Mouse (Mus musculus): ENCODE results near the gene Vars. TPM values are rescaled to one million over a fixed set of nuclear protein-coding genes. Genes with fewer than 3 reads are reported as not detected.
"Not testable (repeated sequence)": the region's sequence is repeated elsewhere in the genome, so short reads cannot be mapped to it uniquely, and the experiment has no call there.

The Vars gene
- total RNA-seq, 2 experiments from 2014 or later, result 32.4 to 35.1 TPM

DNA sequence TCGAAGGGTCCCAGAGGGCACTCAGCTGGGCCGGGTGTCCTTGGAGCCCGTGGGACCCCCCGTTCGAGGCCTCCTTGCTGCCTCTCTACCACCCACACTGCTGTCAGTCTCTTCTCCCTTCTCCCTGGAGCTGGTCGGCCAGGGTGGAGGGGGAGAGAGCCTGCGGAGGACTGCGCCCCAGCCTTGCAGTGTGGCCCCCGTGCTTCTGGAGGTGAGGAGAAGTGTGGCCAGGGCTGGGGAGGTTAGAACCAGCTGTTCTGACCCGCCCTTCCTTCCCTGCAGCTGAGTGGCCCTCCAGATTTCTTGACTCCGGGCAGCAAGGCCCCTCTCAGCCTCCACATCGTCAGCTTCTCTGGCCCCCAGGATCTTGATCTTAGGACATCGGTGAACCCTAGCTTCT lies 23.5 kb downstream of the Vars start:
- DNase-seq, result no peak

DNA sequence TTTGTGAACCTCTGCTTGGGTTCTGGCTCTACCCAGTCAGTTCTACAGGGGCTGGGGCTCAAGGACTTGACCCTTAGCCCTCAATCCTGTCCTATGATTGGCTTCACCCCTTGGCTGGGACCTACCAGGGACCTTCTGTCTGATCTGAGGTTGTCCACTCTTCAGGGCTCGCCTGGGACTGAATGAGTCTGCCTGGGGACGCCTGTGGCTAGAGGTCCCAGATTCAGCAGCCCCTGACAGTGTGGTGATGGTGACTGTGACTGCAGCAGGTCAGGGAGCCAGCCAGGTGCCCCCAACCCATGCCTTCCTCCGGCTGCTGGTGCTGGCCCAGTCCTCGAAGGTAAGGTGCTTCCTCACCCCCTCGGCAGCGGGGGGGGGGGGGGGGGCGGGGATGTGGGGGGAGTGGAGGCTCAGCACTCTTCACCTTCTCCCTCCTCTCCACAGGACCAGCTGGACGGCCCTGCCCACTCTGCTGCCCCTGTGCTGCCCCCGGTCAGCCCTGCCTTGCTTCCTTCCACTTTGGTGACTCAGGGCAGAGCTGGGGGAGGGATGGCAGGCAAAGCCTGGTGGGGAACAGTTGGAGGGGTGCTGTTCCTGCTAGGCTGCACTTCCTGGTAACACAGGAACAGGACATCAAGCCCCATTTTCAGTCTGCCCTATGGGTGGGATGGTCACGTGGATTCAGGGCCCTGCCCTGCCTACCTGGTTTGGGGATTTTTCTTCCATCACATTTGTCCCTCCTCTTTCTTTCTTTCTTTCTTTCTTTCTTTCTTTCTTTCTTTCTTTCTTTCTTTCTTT lies 24.1 kb downstream of the Vars start:
- DNase-seq, result peak in 1 of 2 experiments; percentile 42

DNA sequence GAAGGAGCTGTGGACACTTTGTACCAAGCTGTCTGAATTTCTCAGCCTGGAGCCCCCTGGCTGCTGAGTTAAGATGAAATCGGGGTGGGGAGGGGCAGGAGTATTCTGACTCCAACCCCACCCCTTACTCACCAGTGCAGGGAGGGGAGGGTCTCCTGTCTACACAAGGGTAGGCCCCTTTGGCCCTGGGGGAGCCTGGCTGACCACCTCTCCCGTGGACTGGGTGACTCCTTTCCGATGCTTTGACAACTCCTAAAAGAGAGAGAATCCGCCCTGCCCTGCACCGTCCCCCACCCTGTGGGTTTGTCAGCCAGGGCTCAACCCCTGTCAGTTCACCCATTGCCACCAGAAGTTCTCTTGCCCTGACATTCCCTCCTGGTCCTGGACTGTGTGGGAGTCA lies 25.4 kb downstream of the Vars start:
- DNase-seq, result no peak

DNA sequence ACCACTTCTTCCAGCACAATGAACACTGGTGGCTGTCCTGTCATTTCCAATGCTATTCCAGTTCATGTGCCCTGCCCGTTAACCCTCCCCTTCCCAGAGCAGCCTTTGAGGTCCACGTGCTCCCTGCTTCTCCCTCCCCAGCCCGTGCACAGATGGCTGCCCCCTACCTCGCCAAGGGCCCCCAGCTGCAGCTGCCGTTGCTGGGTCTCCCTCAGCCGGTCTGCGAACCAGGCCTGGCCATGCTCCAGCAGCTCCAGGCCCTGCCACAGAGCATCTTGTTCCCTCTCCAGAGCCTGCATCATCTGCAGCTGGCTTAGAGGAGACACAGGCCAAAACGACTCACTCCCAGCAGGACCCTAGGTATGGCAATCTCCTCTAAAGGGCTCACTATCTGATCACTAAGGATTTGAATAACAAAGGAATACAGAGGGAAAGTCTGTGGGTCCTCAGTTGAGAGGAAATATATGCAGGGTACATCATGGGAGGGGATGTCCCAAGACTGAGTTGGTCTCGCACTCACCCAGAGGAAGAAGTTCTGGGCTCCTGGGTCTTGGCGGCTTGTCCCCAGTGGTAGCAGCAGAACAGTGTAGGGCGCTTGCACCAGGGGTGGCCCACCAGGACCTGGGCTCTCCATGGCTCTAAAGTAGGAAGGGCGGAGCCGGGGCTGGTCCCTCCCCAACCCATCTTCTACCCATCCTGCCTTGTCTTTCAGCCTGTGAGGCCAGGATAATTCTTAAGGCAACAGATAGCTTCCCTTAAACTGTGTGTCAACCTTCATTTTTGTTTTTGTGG lies 26.7 kb downstream of the Vars start, which contains the start of gene Sapcd1:
Gene Sapcd1, minus strand, starts transcription at position 740 of the 792 bp plus-strand sequence.
- DNase-seq, result no peak

DNA sequence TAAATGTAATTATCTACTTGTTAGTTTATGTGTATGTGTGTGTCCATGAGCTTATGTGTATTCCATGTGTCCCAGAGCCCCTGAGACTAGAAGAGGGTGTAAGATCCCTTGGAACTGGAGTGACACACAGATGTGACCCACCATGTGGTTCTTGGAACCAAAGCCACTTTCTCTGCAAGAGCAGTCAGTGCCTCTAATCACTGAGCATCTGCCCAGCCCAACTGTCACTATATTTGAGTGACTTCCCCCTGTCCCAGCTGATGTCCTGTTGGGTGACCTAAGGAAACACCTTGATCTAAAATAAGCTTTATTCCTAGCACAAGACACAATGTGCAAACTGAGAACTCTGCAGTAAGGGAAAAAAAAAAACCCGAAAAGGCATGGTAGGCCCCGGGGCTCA lies 27.5 kb downstream of the Vars start:
- DNase-seq, result no peak

DNA sequence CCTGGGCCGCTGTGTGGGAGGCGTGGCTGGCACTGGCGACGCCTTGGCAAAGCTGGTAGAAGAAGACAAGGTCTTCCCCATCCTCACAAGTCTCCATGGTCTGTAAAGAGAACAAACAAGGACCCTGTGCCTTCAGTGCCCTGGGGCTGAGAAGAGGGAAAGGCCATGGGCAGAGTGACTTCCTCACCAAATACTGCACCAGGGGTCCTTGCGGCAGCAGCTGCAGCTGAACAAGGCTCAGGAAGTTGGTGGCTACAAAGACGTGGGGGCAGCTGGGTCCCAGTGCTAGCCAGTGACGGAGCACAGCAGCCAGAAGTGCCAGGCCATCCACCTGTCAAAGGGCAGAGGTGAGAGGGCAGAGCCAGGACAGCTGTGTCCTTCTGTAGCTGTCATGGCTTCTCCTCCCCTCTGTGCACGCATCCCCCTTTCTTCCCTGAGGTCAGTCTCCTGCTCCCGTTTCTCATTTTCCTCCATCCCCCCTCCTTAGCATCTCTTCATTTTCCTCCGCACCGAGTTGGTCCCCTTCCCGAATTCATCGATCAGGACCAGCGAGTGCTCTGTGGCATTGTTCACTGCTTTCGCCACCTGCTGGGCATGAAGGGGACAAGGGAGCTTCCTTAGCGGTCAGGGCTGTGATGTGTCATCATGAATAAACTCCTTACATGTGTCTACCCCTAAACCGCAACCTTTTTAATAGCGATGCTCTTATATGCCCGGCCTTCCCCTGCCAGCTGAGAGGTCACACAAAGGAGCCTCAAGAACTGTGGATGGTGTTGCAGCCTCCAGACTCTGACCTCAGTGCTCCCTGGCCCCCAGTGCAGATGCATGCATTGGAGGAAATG lies 29.1 kb downstream of the Vars start:
- DNase-seq, result no peak

DNA sequence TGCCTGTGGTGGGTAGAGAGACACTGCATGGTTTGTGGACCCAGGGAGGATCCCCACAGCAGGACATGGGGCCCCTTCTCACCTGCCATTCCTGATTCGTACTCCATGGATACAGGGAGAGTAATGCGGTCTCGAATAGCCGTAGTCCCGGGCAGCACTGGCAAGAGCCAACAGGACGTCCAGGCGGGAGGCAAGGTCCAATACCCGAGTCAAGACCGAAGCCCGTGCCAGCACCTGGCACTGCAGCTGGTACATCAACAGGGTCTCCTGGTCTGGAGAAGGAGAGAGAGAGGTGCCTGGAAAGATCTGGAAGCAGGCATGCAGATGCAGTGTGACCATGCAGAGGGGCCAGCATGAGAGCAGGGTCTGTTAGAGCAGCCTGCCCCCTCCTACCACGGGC lies 30.5 kb downstream of the Vars start:
- no peak for DNase-seq

DNA sequence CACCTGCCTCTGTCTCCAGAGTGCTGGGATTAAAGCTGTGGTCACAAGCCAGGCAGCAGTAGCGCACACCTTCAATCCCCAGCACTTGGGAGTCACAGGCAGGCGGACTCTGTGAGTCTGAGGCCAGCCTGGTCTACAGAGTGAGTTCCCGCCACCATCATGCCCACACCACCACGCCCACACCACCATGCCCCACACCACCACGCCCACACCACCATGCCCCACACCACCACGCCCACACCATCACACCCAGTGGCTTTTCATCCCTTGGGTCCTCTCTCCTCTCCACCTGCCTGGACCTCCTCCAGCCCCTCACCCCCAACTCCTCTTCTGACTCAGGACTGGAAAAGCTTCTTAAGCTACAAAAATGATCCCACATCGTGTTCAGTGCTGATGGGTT lies 31.1 kb downstream of the Vars start:
- no peak for DNase-seq

DNA sequence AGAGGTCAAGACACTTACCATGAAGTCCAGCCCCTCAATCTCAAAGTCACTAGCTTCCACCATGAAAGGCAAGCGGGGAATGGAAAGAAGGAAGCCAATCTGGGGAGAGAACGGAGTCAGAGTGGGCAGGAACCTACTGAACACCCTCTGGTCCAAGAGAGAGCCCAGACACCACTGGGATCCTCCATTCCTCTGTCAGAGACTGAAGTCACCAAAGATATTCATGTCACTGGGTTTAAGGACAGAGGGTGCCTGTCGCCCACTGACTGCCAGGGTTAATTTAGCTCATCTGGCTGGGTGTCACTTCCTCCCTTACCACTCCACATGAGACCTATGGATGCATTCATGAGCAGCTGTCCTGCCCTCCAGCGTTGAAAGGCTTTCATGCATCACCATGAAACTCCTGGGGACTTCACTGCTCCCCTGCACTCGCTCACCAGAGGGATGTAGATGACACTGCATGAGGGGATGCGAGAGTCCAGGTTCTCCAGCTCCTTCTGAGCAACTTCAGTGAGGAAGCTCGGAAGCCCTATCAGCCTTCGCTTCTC lies 31.6 kb downstream of the Vars start:
- DNase-seq, result no peak

DNA sequence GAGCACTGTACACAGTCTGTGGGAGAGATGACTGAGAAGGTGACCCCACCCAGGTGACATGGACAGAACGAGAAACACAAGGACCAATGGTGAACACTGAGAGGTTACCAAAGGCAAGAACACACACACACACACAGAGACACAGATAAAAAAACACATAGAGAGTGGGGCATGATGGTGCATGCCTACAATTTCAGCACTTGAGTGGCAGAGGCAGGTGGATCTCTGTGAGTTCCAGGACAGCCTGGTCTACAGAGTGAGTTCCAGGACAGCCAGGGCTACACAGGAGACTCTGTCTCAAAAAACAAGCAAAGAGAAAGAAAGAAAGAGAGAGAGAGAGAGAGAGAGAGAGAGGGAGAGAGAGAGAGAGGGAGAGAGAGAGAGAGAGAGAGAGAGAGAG lies 32.9 kb downstream of the Vars start:
- DNase-seq, result not testable (repeated sequence)

DNA sequence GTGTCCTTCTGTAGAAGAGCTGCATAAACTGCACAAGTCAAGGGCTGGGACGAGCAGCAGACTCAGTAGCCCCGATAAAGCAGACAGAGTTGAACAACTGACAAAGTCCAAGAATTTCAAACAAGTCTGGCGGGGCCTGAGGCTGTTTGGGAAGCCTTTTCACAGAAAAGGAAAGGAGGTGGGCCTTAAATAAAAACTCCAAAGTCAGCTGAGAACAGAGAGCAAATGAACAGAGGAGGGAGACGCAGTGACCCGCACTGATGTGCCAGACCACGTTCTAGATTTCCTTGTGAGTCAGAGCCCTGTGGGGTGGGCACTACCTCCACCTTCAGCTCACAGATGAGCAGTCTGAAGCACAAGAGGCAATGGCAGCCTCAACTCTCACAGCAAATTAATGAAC lies 34.1 kb downstream of the Vars start:
- DNase-seq, result no peak

DNA sequence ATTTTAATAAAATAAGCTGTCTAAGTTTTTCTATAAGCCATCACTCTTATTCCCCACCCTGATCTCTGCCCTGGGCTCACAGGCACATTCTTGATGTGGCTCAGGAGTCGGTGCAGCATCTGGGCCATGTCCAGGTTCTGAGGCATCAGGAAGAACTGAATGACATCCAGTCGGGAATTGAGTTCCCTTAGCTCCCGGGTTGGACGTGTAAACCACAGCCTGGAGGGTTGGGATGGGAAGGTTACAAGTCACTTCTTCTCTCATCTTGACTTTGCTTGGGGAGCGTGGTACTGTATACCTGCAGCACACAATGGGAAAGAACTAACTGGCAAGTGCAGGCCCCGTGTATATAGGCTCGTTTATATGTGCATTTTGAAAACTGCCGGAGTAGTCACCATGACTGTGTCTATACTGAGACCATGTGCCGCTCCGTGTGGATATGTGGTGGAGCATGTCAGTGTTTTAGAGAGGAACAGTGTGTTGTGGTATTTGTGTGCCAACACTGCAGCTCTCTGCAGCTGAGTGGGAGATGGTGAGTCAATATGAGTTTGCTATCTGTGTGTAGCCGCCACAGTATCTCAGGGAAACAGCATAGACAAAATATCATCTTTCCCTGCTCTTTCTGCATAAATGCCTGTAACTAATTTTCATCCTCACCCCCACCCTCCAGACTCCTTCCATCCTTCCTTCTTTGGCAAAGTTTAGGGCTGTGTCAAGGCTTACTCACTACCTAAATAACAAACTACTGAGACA lies 38.5 kb downstream of the Vars start:
- no peak for DNase-seq

DNA sequence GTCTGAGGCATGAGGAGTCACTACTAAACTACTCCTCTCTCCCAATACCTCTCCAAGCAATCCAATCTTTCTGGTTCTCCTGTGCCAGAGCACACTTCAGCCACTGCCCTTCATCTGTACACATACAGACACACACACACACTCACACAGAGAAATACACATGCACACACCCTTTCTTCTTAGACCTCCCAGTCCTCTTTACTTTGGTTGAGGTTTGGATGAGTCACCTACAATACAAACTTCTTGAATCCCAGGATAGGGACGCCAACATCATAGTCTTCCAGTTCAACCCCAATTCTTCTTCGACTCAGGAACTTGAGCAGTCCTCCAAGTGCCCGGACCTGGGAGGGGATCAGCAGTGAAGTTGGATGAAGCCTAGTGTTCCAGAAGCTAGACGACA lies 43.0 kb downstream of the Vars start:
- DNase-seq, result no peak

DNA sequence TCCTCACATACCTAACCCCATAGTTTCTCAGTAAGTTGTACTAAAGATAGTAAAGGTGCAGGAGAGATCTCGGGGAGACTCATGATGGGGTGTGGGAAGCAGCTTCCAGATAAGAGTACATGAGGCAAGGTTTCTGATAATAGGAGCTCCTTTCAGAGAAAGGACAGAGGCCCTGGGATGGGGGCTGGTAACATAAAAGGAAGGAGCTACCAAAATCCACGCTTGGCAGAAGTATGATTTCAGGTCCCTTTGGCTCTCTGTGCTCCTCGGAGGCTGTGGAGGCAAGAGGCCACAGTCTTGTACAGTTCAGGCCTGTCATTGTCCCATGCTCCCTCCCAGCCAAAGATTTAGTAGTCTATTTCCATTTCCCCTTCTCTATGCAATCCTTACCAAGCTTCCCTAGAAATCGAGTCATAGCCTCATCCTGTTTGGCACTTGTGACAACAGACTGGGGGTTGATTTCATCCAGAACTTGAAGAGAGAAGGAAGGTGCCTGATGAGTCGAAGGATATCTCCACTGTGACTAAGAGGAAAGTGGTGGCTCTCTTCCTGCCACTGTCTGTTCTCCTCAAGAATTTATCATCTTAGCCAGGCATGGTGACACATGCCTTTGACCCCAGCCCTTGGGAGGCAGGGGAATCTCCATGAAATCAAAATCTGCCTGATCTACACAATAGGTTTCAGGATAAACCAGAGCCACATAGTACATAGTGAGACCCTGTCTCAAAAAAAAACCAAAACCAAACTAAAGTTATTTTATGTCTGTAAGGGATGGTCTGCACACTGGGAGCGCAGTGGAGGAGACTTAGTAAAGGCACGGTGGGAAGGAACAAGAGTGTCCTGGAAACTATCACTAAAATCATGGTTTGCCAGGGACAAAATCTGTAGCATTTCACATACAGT lies 44.4 kb downstream of the Vars start:
- DNase-seq, result no peak

DNA sequence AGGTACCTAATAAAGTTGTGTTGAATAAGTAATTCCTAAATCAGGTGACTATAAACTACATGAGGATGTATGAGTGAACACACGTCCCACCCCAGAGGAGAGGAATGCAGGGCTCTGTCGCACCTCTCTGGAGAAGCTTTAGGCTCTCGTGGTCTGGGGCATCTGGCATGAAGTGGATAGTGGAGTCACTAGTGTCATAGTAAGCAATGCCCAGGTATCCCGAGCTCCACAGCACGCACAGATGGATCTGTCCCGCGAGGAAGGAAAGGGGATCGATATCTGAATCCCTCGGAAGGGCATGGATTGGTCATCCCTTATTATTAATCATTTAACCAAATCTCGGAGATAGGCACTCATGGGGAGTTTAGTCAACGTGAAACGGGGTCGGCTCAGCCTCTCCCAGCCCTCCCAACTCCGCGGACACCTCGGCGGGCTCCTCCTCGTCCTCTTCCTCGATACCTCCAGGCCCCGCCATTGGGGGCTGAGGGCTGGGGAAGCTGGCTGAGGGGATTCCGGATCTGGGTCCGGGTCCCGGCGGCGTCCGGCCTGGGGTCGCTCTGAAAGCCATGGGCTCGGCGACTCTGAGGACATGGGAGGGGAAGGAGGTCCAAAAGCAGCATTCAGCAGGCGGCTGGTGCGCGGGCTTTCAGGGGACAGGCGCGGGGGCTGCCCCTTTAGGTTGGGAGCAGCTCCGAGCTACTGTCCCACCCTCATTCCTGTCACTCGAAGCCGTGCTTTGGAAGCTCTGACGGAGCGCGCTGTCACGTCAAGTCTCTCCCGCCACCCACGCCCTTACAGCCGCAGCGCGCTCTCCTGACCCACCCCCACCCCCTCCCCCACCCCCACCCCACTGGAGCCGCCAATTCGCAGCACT lies 45.3 kb downstream of the Vars start:
- DNase-seq, result no peak

DNA sequence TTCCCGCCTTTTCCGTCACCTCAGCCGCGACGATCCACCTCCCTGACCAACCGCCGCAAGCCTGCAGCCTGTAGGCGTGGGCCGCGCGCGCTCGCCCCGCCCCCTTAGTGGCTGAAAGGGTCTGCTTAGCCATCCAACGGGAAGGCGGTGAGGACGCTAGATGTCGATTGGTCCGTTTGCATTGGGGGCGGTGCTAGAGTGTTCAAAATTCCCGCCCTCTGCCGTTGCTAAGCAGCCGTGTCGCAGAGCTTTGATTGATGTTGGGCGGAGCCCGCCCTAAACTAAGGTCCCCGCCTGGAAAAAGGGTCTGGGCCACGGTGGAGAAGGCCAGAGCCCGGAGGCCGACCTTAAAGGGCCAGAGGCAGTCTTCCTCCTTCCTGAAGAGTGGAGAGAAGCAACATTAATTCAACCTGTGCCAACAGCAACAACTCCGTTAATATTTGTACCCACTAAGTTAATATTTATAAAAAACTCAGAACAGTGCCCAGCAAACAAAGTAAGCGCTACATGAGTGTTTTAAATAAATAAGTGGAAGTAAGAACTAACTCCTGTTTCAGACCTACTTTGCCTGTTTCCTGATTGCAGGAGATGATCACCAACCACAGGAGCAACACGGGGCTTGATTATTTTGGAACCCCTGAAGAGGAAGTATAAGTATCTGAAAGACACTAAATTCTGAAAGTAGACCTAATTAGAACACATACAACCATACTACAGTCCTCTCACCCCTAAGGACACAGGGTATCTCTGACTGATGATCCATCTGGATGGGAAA lies 46.1 kb downstream of the Vars start, which contains the start of gene Msh5:
Gene Msh5, minus strand, starts transcription at position 65 of the 775 bp plus-strand sequence.
- DNase-seq, result peak; percentile 97 to 98

DNA sequence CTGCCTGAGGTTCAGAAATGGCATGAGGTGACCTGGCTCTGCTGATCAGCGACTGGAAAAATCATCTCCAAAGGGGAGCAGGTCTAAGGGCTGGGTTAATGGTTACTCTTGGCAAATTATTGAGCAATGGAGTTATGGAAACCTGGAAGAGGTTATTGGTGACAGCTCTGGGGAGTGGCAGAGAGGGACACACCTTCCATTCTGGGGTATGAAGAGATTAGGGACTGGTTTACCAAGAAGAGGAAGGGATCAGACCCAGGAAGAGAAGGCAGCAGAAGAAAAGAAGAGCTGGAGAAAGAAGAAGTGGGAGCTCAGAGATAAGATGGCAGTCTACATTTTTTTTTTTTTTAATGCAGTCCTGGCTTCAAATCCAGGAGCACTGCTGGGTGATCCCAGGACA lies 46.9 kb downstream of the Vars start:
- DNase-seq, result peak in 1 of 2 experiments; percentile 34

DNA sequence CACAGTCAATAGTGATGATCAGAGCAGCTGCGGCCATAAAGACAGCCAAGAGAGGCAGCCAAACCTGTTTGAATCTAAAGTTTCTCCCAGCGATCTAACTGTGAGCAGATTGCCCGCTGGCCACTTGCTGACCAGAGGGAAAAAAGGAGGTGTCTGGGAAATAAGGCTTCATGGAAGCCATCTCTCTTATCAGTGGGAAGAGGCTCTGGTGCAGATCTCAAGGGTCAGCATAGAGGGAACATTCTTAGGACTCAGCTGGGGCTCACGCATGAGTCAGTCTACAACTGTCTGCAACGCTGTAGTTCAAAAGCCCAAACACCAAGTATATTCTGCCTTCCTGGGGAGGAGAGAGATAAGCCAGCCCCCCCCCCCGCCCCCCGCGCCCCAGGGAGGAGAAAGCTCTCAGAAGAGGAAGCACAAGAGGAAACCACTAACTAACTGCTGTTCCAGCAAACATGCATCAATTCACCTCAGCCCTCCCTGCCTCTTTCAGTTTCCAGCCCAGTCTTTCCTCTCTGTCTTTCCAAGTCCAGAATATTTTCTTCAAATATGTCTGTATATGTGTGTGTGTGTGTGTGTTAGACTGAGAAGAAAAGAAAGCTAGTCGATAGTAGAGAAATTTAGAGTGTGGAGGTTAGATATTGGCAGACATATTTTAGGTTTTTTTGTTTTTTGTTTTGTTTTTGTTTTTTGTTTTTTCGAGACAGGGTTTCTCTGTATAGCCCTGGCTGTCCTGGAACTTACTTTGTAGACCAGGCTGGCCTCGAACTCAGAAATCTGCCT lies 47.6 kb downstream of the Vars start:
- peak; percentile 61 to 63 for DNase-seq

Measured in heart, adult 18-20 months (tissue).